Mouse (Mus musculus): ENCODE data around the gene Dennd1a. TPM values are rescaled to one million over a fixed set of nuclear protein-coding genes. Genes with fewer than 3 reads are reported as not detected.

Gene Dennd1a
- polyA plus RNA-seq, 1 experiment = 21.6 TPM

DNA sequence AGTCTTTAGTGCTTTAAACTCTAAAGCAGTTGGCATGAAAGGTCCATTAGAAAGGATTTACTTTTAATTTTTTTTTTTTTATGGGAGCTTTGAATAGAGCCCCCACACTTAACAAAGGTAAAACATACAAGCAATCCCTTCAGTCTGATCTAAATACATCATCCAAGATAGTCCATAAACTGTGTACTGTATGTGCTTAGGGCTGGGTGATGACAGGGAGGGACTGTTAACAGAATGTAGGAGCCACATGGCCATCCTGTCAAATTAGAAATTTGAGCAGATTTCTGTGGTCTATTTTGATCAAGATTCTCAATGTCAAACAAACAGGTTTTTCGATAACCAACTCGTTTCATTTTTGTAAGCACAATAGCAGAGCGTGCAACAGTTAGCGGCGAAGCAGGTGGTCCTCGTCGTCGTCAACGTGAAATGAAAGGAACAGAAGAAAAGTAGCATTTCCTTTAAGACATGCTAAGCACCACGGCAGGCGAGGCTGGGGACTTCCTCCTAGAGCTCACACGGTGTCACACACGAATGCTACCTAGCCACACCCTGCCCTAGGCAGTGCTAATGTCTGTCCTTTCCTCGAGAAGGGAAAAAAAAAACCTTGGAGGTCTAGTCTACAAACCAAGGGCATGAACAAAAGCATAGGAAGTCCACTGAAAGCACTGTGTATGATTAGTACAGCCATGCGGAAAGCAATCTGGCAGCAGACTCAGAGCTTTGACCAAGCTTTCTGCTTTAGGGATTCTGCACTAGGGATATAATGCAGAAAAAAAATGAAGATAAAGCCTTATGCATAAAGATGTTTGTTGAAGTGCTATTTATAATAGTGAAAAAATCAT, 305.4 kb downstream of the Dennd1a start:
- Histone ChIP-seq H3K4me3 (ENCODE audit: control insufficient read depth, low read depth, low read length) (no peak overlapping the region), H3K27ac (ENCODE audit: control insufficient read depth, insufficient read depth, low read depth, low read length) (no peak overlapping the region), H3K4me1 (ENCODE audit: control insufficient read depth, insufficient read depth, low read length) (no peaks in the 10 kb centered on the region), H3K27me3 (ENCODE audit: control insufficient read depth, insufficient read depth, low read length) (no peaks in the 10 kb centered on the region), H3K36me3 (ENCODE audit: control insufficient read depth, insufficient read depth, low read length) (no peaks in the 10 kb centered on the region)
- TF ChIP-seq POLR2A (IDR thresholded peaks at IDR 0.05; ENCODE audit: control insufficient read depth, low read depth, low read length) = no peak
- TF ChIP-seq CTCF (IDR thresholded peaks at IDR 0.05; ENCODE audit: control insufficient read depth, insufficient read depth, insufficient replicate concordance, low read depth, low read length) = no peak

- H3K4me3 ChIP-seq (ENCODE audit: control insufficient read depth, low read depth, low read length) = no peak overlapping the region
- no peaks in the 10 kb centered on the region for H3K36me3 ChIP-seq (ENCODE audit: control insufficient read depth, insufficient read depth, low read length)
- TF ChIP-seq CTCF (IDR thresholded peaks at IDR 0.05; ENCODE audit: control insufficient read depth, insufficient read depth, insufficient replicate concordance, low read depth, low read length) = no peak
- TF ChIP-seq POLR2A (IDR thresholded peaks at IDR 0.05; ENCODE audit: control insufficient read depth, low read depth, low read length) = no peak
- H3K4me1 ChIP-seq (ENCODE audit: control insufficient read depth, insufficient read depth, low read length) = no peaks in the 10 kb centered on the region
- H3K27ac ChIP-seq (ENCODE audit: control insufficient read depth, insufficient read depth, low read depth, low read length) = no peak overlapping the region
- no peaks in the 10 kb centered on the region for H3K27me3 ChIP-seq (ENCODE audit: control insufficient read depth, insufficient read depth, low read length)
Observed at GRCm38 (mm10) chr2:37974201-37974600, 313.0 kb downstream of the Dennd1a start.

DNA sequence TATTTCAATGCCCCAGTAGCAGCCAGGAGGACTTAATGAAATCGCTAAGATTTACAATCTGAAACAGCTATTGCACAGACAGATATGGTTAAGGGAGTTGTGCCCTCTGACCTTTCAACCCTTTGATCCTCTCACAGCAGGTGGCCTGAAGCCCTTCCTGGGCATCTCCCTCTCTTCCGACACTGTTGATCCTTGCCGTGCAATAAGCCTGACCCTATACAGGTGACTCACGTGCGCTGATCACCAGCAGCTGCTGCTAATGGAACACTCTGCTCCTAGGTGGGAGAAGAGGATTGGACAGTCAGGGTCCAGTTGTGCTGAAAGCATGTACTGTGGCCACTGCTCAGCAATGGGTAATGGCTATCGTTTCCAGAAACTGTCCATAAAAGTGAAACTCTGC, 314.6 kb downstream of the Dennd1a start:
- no peaks in the 10 kb centered on the region for H3K36me3 ChIP-seq (ENCODE audit: control insufficient read depth, insufficient read depth, low read length)
- H3K4me1 ChIP-seq (ENCODE audit: control insufficient read depth, insufficient read depth, low read length) = no peaks in the 10 kb centered on the region
- H3K27me3 ChIP-seq (ENCODE audit: control insufficient read depth, insufficient read depth, low read length) = no peaks in the 10 kb centered on the region
- no peak overlapping the region for H3K4me3 ChIP-seq (ENCODE audit: control insufficient read depth, low read depth, low read length)
- TF ChIP-seq CTCF (IDR thresholded peaks at IDR 0.05; ENCODE audit: control insufficient read depth, insufficient read depth, insufficient replicate concordance, low read depth, low read length) = no peak
- no peak for TF ChIP-seq POLR2A (IDR thresholded peaks at IDR 0.05; ENCODE audit: control insufficient read depth, low read depth, low read length)
- H3K27ac ChIP-seq (ENCODE audit: control insufficient read depth, insufficient read depth, low read depth, low read length) = no peak overlapping the region

DNA sequence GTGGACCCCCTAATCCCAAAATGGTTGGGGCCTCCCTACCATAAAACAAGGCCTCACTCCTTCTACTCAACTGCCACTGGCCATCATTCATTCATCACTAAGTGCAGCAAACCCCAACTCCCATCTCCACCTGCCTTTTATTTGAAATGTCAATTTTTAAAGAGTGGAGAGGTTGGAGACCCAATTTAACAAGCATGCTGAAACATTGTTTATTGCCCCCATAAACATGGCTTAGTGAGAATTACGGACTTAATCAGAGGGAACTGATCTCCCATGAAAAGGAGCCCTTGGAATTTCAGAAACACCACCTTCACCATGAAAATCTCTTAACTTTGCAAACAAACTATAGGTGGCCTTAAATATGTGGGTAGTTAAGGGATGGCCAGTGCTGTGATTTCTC, 315.5 kb downstream of the Dennd1a start:
- no peak for TF ChIP-seq POLR2A (IDR thresholded peaks at IDR 0.05; ENCODE audit: control insufficient read depth, low read depth, low read length)
- TF ChIP-seq CTCF (IDR thresholded peaks at IDR 0.05; ENCODE audit: control insufficient read depth, insufficient read depth, insufficient replicate concordance, low read depth, low read length) = no peak
- Histone ChIP-seq H3K4me3 (ENCODE audit: control insufficient read depth, low read depth, low read length) (no peak overlapping the region), H3K36me3 (ENCODE audit: control insufficient read depth, insufficient read depth, low read length) (no peaks in the 10 kb centered on the region), H3K4me1 (ENCODE audit: control insufficient read depth, insufficient read depth, low read length) (no peaks in the 10 kb centered on the region), H3K27me3 (ENCODE audit: control insufficient read depth, insufficient read depth, low read length) (no peaks in the 10 kb centered on the region), H3K27ac (ENCODE audit: control insufficient read depth, insufficient read depth, low read depth, low read length) (no peak overlapping the region)

DNA sequence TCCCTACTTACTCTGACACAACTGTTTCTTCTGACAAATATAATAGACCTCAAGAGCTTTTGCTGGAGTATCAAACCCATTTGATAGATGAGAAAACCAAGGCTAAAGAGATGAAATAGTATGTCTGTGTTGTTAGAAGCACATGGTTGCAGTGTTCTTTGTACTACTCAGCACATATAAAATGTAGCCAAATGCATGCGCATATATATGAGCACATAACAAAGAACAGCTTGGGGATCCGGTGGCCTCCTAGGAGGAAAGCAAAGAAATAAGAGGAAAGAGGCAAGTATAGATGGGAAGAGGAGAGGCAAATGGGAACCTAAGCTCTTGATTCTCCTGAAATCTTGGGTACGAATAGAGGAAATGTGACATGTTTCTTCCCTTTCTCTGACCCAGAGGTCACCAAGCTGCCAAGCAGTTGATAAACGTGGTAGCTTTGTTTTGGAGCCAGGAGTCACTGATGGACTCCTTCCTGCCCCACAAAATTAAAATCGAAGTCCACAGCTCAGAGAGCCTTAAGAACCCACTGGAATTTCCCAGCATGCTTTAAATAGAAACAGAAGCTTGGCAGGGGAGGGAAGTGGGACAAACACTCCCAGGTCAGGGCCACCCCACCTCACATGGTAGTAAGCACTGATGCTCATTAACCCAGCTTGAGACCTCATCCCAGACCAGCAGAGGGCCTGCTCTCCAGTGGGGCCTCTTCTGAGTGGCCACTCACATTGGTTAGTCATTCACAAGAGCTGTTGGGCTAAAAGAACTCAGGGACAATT, 317.3 kb downstream of the Dennd1a start:
- TF ChIP-seq POLR2A (IDR thresholded peaks at IDR 0.05; ENCODE audit: control insufficient read depth, low read depth, low read length) (no peak), CTCF (IDR thresholded peaks at IDR 0.05; ENCODE audit: control insufficient read depth, insufficient read depth, insufficient replicate concordance, low read depth, low read length) (no peak)
- no peaks in the 10 kb centered on the region for H3K36me3 ChIP-seq (ENCODE audit: control insufficient read depth, insufficient read depth, low read length)
- H3K27me3 ChIP-seq (ENCODE audit: control insufficient read depth, insufficient read depth, low read length) = no peaks in the 10 kb centered on the region
- H3K4me1 ChIP-seq (ENCODE audit: control insufficient read depth, insufficient read depth, low read length) = no peaks in the 10 kb centered on the region
- no peak overlapping the region for H3K4me3 ChIP-seq (ENCODE audit: control insufficient read depth, low read depth, low read length)
- no peak overlapping the region for H3K27ac ChIP-seq (ENCODE audit: control insufficient read depth, insufficient read depth, low read depth, low read length)

GRCm38 (mm10) chr2:37964534-37964933, 322.7 kb downstream of the Dennd1a start:
- TF ChIP-seq POLR2A (IDR thresholded peaks at IDR 0.05; ENCODE audit: control insufficient read depth, low read depth, low read length) = no peak
- TF ChIP-seq CTCF (IDR thresholded peaks at IDR 0.05; ENCODE audit: control insufficient read depth, insufficient read depth, insufficient replicate concordance, low read depth, low read length) = no peak
- H3K4me3 ChIP-seq (ENCODE audit: control insufficient read depth, low read depth, low read length) = no peak overlapping the region
- H3K4me1 ChIP-seq (ENCODE audit: control insufficient read depth, insufficient read depth, low read length) = no peaks in the 10 kb centered on the region
- H3K36me3 ChIP-seq (ENCODE audit: control insufficient read depth, insufficient read depth, low read length) = no peaks in the 10 kb centered on the region
- H3K27me3 ChIP-seq (ENCODE audit: control insufficient read depth, insufficient read depth, low read length) = no peaks in the 10 kb centered on the region
- no peak overlapping the region for H3K27ac ChIP-seq (ENCODE audit: control insufficient read depth, insufficient read depth, low read depth, low read length)

GRCm38 (mm10) chr2:37963362-37963761, 323.8 kb downstream of the Dennd1a start:
- H3K27ac ChIP-seq (ENCODE audit: control insufficient read depth, insufficient read depth, low read depth, low read length) = no peak overlapping the region; the same call in 1 of the 2 replicates

More at GRCm38 (mm10) chr2:37963362-37963761, 323.8 kb downstream of the Dennd1a start:
- TF ChIP-seq POLR2A (IDR thresholded peaks at IDR 0.05; ENCODE audit: control insufficient read depth, low read depth, low read length) (no peak), CTCF (IDR thresholded peaks at IDR 0.05; ENCODE audit: control insufficient read depth, insufficient read depth, insufficient replicate concordance, low read depth, low read length) (no peak)
- H3K36me3 ChIP-seq (ENCODE audit: control insufficient read depth, insufficient read depth, low read length) = no peaks in the 10 kb centered on the region
- no peaks in the 10 kb centered on the region for H3K4me1 ChIP-seq (ENCODE audit: control insufficient read depth, insufficient read depth, low read length)
- H3K27me3 ChIP-seq (ENCODE audit: control insufficient read depth, insufficient read depth, low read length) = no peaks in the 10 kb centered on the region
- no peak overlapping the region for H3K4me3 ChIP-seq (ENCODE audit: control insufficient read depth, low read depth, low read length)
